ENCODE assay signal across 7 mouse cellular contexts in the genomic region with DNA sequence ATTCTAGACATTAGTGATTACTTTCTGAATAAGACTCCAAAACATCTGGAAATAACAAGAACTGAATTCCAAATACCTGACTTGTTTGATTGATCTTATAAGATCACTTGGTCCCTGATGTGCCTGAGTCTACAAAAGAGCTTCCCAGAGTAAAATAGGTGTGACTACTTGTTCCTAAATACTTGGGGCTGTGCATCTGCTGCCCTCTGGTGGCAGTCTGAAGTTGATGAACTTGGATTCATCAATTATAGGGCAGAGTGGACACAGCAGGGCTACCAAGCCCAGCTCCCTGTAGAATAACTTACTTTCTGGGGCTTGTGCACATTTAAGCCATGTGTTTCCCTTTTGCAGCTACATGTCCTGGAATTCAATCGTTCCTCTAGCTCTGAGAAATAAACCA. TPM values are rescaled to one million over a fixed set of nuclear protein-coding genes. Genes with fewer than 3 reads are reported as not detected.
DNase-seq lines count a peak whose midpoint lies in the region; ATAC-seq and TF ChIP-seq lines count a peak whose summit lies in the region.

No protein-coding gene starts in this region.

- WGBS in forebrain, postnatal 0 days = 25% methylated on average over 1 of the region's 1 CpGs
- 17% methylated on average over 1 of the region's 1 CpGs for WGBS in hindbrain, embryonic 16.5 days
- WGBS in small intestine, adult 2 months = 25% methylated on average over 1 of the region's 1 CpGs

- no peaks in the 10 kb centered on the region for H3K36me3 ChIP-seq in forebrain, postnatal 0 days (ENCODE audit: insufficient read depth)
- no peaks in the 10 kb centered on the region for H3K36me3 ChIP-seq in hindbrain, embryonic 16.5 days (ENCODE audit: control insufficient read depth, insufficient read depth, low read length)
- no peaks in the 10 kb centered on the region for H3K36me3 ChIP-seq in small intestine, adult 2 months (ENCODE audit: control insufficient read depth, insufficient read depth, low read length)

- H3K27me3 ChIP-seq in forebrain, postnatal 0 days (ENCODE audit: insufficient read depth, low read length) = no peaks in the 10 kb centered on the region
- no peaks in the 10 kb centered on the region for H3K27me3 ChIP-seq in hindbrain, embryonic 16.5 days (replicated peaks; ENCODE audit: control insufficient read depth, insufficient read depth, low read length)
- H3K27me3 ChIP-seq in small intestine, adult 2 months (ENCODE audit: control insufficient read depth, insufficient read depth, low read length) = no peaks in the 10 kb centered on the region

- no peaks in the 10 kb centered on the region for H3K9me3 ChIP-seq in forebrain, postnatal 0 days (ENCODE audit: low read length)
- no peaks in the 10 kb centered on the region for H3K9me3 ChIP-seq in hindbrain, embryonic 16.5 days (ENCODE audit: control insufficient read depth, low read length)

- no peak overlapping the region for H3K4me3 ChIP-seq in forebrain, postnatal 0 days (ENCODE audit: low read depth, low read length)
- no peak overlapping the region for H3K4me3 ChIP-seq in hindbrain, embryonic 16.5 days (ENCODE audit: low read length)
- H3K4me3 ChIP-seq in small intestine, adult 2 months (ENCODE audit: low read depth, low read length) = no peak overlapping the region

- H3K9ac ChIP-seq in forebrain, postnatal 0 days = no peak overlapping the region
- no peak overlapping the region for H3K9ac ChIP-seq in hindbrain, embryonic 16.5 days (ENCODE audit: low read depth, low read length)

- H3K4me2 ChIP-seq in forebrain, postnatal 0 days (ENCODE audit: low read depth) = no peak overlapping the region
- no peak overlapping the region for H3K4me2 ChIP-seq in hindbrain, embryonic 16.5 days (ENCODE audit: low read length)

- TF ChIP-seq POLR2A in small intestine, adult 2 months (IDR thresholded peaks at IDR 0.05; ENCODE audit: low read depth, low read length) = no peak

- peak; percentile 64 for ATAC-seq in forebrain, postnatal 0 days
- ATAC-seq in hindbrain, embryonic 16.5 days = peak; percentile 76
- peak; percentile 87 for ATAC-seq in megakaryocyte-erythroid progenitor cell, adult 5-6 weeks (replicated peaks; ENCODE audit: low FRiP score, low TSS enrichment, poor library complexity, severe bottlenecking)

- DNase-seq in R1 (ENCODE audit: low read depth, low spot score) = peak; percentile 89
- DNase-seq in cerebellum, adult 11 months = peak; percentile 58
- peak; percentile 76 for DNase-seq in forebrain, postnatal 0 days
- DNase-seq in layer of hippocampus, postnatal 36 days = peak; percentile 37 to 58

- peak; percentile 88 for TF ChIP-seq CTCF in forebrain, postnatal 0 days (IDR thresholded peaks at IDR 0.05; ENCODE audit: low read depth)
- TF ChIP-seq CTCF in small intestine, adult 2 months (IDR thresholded peaks at IDR 0.05; ENCODE audit: extremely low read depth, insufficient read length, insufficient replicate concordance, low read depth, low read length) = peak; percentile 56; the same call in 1 of the 2 replicates

- H3K4me1 ChIP-seq in forebrain, postnatal 0 days (ENCODE audit: insufficient read depth) = no peaks in the 10 kb centered on the region
- no peaks in the 10 kb centered on the region for H3K4me1 ChIP-seq in hindbrain, embryonic 16.5 days (ENCODE audit: control insufficient read depth, insufficient read depth, low read depth, low read length)
- H3K4me1 ChIP-seq in small intestine, adult 2 months (ENCODE audit: control insufficient read depth, insufficient read depth, insufficient read length, low read length) = no peaks in the 10 kb centered on the region

- H3K27ac ChIP-seq in forebrain, postnatal 0 days (ENCODE audit: low read depth, low read length) = no peak overlapping the region
- H3K27ac ChIP-seq in hindbrain, embryonic 16.5 days (ENCODE audit: low read depth, low read length) = no peak overlapping the region
- H3K27ac ChIP-seq in small intestine, adult 2 months (ENCODE audit: insufficient read depth, low read depth, low read length) = no peak overlapping the region

RNA-seq across cellular contexts. Expression of a gene that starts 7.0 kb away (rescaled TPM):
- 8.2 and 10.3 TPM in 2 replicates for total RNA-seq in forebrain, postnatal 0 days (2014; rRNA removed)
- 2.3 and 3.4 TPM in 2 replicates for polyA plus RNA-seq in forebrain, postnatal 0 days (2015; fragmentation: Nextera tagmentation; extraction: Ambion mirVana)
- 5.9 and 7.0 TPM in 2 replicates for polyA plus RNA-seq in hindbrain, embryonic 16.5 days (2015; fragmentation: Nextera tagmentation; extraction: Ambion mirVana)
- total RNA-seq in layer of hippocampus, postnatal 36 days (2021) = 1 to 10 TPM; 6.0 to 7.6 TPM
- total RNA-seq in megakaryocyte-erythroid progenitor cell, adult 5-6 weeks (2014; fragmentation: Nextera tagmentation) = 18.8 and 24.6 TPM in 2 replicates
- 36.3 and 36.9 TPM in 2 replicates for total RNA-seq in megakaryocyte-erythroid progenitor cell, adult 5-6 weeks (2017)
- polyA plus RNA-seq in small intestine, adult 2 months (2012; rRNA removed) = 10.2 and 18.8 TPM in 2 replicates

RNA-seq across cellular contexts. Expression of a gene that starts 7.4 kb away (rescaled TPM):
- 53.0 and 62.6 TPM in 2 replicates for total RNA-seq in forebrain, postnatal 0 days (2014; rRNA removed)
- 48.1 and 50.6 TPM in 2 replicates for polyA plus RNA-seq in forebrain, postnatal 0 days (2015; fragmentation: Nextera tagmentation; extraction: Ambion mirVana)
- polyA plus RNA-seq in hindbrain, embryonic 16.5 days (2015; fragmentation: Nextera tagmentation; extraction: Ambion mirVana) = 40.0 and 42.2 TPM in 2 replicates
- 10 to 100 TPM; 38.1 to 43.4 TPM for total RNA-seq in layer of hippocampus, postnatal 36 days (2021)
- 9.4 and 14.2 TPM in 2 replicates for total RNA-seq in megakaryocyte-erythroid progenitor cell, adult 5-6 weeks (2014; fragmentation: Nextera tagmentation)
- 8.6 and 12.5 TPM in 2 replicates for total RNA-seq in megakaryocyte-erythroid progenitor cell, adult 5-6 weeks (2017)
- 61.1 and 214 TPM in 2 replicates for polyA plus RNA-seq in small intestine, adult 2 months (2012; rRNA removed)

RNA-seq across cellular contexts. Expression of a gene that starts 30.7 kb away (rescaled TPM):
- 4.0 and 4.7 TPM in 2 replicates for total RNA-seq in forebrain, postnatal 0 days (2014; rRNA removed)
- 4.7 and 6.3 TPM in 2 replicates for polyA plus RNA-seq in forebrain, postnatal 0 days (2015; fragmentation: Nextera tagmentation; extraction: Ambion mirVana)
- polyA plus RNA-seq in hindbrain, embryonic 16.5 days (2015; fragmentation: Nextera tagmentation; extraction: Ambion mirVana) = 11.7 TPM in 2 replicates
- total RNA-seq in layer of hippocampus, postnatal 36 days (2021) = 1 to 10 TPM; 6.2 to 7.8 TPM
- total RNA-seq in megakaryocyte-erythroid progenitor cell, adult 5-6 weeks (2014; fragmentation: Nextera tagmentation) = 15.8 and 26.2 TPM in 2 replicates
- 30.6 and 31.5 TPM in 2 replicates for total RNA-seq in megakaryocyte-erythroid progenitor cell, adult 5-6 weeks (2017)
- polyA plus RNA-seq in small intestine, adult 2 months (2012; rRNA removed) = 2.4 and 3.3 TPM in 2 replicates

RNA-seq across cellular contexts. Expression of a gene that starts 42.2 kb away (rescaled TPM):
- 37.1 and 40.5 TPM in 2 replicates for total RNA-seq in forebrain, postnatal 0 days (2014; rRNA removed)
- 46.0 and 51.2 TPM in 2 replicates for polyA plus RNA-seq in forebrain, postnatal 0 days (2015; fragmentation: Nextera tagmentation; extraction: Ambion mirVana)
- 42.9 and 45.9 TPM in 2 replicates for polyA plus RNA-seq in hindbrain, embryonic 16.5 days (2015; fragmentation: Nextera tagmentation; extraction: Ambion mirVana)
- 10 to 100 TPM; 48.7 to 55.0 TPM for total RNA-seq in layer of hippocampus, postnatal 36 days (2021)
- 15.3 and 33.4 TPM in 2 replicates for total RNA-seq in megakaryocyte-erythroid progenitor cell, adult 5-6 weeks (2014; fragmentation: Nextera tagmentation)
- total RNA-seq in megakaryocyte-erythroid progenitor cell, adult 5-6 weeks (2017) = 16.5 and 27.3 TPM in 2 replicates
- polyA plus RNA-seq in small intestine, adult 2 months (2012; rRNA removed) = 10.8 and 11.0 TPM in 2 replicates
